Mouse (Mus musculus): ENCODE measurements around the gene Gm10491. TPM values are rescaled to one million over a fixed set of nuclear protein-coding genes. Genes with fewer than 3 reads are reported as not detected.
"Not testable (repeated sequence)": the region's sequence is repeated elsewhere in the genome, so short reads cannot be mapped to it uniquely, and the experiment has no call there.

Gm10491 gene
- polyA plus RNA-seq (2017; shearing (Covaris generic)), result not detected

DNA sequence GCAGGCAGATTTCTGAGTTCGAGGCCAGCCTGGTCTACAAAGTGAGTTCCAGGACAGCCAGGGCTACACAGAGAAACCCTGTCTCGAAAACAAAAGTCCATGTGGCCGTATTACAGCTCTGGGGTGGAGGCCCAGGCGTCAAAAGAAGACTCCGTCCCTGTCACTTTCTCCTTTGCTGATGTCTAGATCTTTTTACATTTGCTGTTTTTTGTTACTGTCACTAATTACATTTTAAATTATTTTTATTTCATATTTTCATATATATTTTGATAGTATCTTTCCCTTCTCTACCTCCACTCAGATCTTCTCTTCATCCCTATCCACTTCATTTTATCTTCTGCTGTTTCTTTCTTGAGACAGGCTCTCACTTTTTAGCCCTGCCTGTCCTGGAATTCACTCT is at the start of gene Gm10491:
Gene Gm10491 (minus strand): TSS at position 101 of the 400 bp plus-strand sequence.
- no peak for ATAC-seq

DNA sequence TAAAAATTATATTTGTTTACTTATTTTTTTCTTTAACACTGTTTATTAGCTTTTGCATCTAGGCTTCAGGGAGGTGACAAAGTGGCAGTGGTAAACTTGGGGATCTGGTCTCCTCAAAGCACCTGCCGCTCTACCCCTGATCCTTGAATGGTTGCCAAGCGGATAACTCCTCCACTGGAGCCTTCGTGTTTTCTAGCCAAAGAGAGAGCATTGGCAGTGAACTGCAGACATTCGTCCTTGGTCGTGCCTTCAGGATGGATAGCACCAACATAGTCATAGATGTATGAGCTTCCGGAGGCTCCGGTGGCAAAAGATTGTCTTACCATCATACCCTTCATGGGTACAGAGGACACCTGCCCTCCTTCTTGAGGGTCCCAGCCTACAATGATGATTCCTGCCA is 42.5 kb upstream of the Gm10491 start:
- no peak for ATAC-seq

DNA sequence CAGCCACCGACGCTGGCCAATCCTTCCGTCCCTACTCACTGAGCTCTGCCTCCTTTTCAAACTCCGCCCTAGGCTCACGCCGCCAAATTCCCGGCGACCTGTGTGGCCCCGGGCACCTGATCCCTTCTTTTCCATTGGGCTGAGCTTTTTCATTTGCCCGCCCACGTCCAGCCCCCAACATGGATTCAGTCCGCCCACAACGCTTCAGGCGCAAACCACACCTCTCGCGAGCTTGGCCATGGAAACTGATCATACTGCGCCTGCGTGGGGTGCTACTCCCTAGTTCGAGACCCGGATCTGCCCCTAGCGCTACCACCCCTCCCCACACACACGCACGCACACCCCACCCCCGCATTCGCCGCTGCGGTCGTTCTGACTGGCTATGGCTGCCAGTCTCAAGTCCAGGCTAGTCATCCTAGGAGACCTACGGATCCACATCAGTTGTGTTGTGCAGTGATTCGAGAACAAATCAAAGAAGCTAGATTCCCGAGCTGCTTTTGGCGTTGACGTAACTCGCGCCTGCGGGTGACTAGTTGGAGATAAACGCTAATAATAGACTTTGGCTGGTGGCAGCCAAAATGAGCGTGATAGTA is 40.4 kb upstream of the Gm10491 start:
- peak; percentile 92 for ATAC-seq

DNA sequence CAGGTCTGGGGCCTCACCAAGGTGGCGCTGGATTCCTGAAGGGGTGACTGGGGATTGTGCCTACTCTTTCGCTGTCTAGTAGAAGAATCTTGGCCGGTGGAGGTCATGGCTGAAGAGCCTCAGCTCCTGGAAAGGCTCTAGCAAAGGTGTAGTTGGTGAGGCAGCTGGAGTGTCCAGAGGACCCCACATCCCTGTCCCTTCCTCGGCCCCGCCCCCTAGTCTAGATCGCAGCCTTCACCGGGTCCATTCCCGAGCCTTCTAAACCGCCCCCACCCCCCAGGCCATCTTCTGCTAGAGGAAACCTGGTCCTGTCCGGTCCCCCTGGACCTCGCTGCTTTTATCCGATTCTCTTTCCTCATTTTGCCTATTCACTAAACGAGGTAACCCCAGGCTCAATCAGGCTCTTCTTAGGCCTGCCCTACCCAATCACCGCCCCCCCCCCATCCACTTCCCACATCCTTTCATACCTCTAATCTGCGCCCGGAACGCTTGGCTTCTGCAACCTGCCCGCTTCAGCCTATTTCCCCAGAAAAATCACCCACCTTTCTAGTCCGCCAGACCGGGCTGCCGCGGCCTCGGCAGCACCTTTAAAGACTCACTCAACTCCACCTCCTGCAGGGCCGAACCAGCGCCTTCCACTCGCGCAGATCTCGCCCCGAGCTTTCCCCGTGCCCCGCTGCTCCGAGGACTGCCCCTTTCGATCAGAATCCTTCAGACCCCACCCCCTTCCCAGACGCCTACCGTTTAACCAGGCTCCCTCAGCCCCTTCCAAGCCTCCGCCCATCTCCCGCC is 39.7 kb upstream of the Gm10491 start, which contains the start of gene Hdac6:
Gene Hdac6 (minus strand): TSS at position 782 of the 792 bp plus-strand sequence.
- ATAC-seq, result peak; percentile 13

- no peak for ATAC-seq
Measured at GRCm38 (mm10) chrX:7945618-7946017, 38.0 kb upstream of the Gm10491 start.

- ATAC-seq, result no peak
Measured at GRCm38 (mm10) chrX:7937667-7938066, 30.0 kb upstream of the Gm10491 start.

- ATAC-seq, result no peak
Measured at GRCm38 (mm10) chrX:7936874-7937273, 29.2 kb upstream of the Gm10491 start.

DNA sequence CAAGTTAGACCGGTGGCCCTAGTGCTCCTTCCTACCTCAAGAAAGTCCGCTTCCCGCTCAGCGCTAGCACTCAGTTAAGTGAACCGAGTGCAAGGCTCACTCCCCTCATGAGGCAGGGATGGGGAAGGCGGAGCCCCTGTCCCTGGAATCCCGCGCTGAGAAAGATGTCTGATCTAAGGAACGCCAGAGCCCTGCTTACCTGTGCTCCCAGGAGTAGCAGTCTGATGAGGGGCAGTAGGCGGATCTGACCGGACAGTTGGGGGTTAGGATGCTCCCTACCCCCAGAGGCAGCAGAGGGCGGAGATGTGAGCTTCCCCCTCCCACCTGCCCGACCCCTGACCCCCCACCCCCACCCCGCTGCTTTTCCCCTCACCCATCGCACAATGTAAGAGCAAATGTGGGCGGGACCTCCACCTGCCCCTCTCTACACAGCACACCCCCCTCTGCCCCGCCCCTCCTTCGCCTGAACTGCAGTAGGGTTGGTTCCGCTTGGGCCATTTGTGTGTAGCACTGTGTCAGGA is 20.7 kb upstream of the Gm10491 start, which contains the start of gene Eras:
Gene Eras (minus strand): TSS at position 338 of the 521 bp plus-strand sequence.
- ATAC-seq, result no peak

DNA sequence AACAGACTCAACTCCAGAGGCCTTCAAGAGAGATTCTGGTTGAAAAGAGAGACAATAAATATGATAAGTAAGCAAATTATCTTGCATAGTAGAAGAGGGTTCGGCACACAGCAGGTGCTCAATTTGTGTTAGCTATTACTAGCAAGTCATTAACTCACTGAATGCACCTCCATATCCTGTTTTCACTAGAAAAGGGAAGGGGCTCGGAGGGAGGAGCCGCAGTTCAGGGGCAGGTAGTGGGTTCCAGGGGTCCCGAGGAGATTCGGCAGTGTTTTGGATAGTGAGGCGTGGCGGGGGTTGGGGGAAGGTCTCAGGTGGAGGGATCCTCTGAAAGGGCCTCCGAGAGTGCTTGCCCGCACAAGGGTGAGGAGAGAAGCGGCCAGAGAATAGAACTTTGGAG is 19.5 kb upstream of the Gm10491 start:
- ATAC-seq, result no peak

DNA sequence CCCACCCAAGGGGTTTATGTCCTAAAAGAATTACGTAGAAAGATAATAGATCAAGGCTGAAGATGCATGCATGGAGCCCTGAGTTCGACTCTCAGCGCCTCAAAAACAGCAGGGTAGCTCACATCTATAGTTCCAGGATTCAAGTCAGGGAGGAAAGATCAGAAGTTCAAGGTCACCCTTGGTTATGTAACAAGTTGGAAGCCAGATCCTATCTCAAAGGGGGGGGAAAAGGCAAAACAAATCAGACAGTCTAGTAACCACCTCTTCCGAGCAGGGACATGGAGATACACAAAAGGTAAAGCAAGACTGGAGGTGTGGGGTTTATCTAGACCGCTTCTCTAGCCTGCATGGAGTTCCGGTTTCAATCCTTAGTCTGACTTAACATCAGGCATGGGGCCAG is 18.6 kb upstream of the Gm10491 start:
- ATAC-seq, result no peak

DNA sequence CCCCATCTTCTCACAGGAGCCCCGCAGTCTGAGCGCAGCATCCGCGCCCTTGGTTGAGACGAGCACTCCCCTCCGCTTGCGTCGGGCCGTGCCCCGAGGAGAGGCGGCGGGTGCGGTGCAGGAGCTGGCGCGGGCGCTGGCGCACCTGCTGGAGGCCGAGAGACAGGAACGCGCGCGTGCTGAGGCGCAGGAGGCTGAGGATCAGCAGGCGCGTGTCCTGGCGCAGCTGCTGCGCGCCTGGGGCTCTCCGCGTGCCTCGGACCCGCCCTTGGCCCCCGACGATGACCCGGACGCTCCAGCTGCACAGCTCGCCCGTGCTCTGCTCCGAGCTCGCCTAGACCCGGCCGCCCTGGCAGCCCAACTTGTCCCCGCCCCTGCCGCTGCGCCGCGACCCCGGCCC is 14.4 kb upstream of the Gm10491 start:
- ATAC-seq, result no peak

GRCm38 (mm10) chrX:7919601-7920383 is 12.2 kb upstream of the Gm10491 start, which contains the start of gene Pcsk1n:
Gene Pcsk1n (plus strand): TSS chrX:7919822.
- no peak for ATAC-seq

DNA sequence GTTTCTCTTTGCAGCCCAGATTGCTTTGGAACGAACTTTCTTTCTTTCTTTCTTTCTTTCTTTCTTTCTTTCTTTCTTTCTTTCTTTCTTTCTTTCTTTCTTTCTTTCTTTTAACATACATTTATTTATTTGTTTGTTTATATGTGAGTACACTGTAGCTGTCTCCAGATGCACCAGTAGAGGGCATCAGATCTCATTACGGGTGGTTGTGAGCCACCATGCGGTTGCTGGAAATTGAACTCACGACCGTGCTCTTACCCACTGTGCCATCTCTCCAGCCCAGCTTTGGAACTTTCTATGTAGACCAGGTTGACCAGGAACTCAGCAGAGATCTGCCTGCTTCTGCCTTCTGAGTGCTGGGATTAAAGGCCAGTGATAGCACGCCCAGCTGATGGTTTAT is 10.3 kb upstream of the Gm10491 start:
- ATAC-seq, result not testable (repeated sequence)

DNA sequence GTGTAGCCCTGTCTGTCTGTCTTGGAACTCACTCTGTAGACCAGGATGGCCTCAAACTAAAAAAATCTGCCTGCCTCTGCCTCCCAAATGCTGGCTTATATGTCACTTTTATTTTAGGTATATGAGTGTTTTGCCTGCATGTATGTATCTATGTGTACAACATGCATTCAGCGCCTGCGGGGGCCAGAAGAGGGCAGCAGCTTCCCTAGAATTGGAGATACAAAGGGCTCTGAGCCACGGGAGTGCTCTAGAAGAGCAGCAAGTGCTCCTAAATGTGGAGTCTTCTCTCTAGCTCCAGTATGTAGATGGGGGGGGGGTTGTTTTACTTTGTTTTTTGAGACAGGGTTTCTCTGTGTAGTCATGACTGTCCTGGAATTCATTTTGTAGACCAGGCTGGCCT is 8.0 kb upstream of the Gm10491 start:
- ATAC-seq, result not testable (repeated sequence)

- no peak for ATAC-seq
Measured at GRCm38 (mm10) chrX:7910473-7910872, 2.8 kb upstream of the Gm10491 start.

- not testable (repeated sequence) for ATAC-seq
Measured at GRCm38 (mm10) chrX:7909242-7909641, 1.6 kb upstream of the Gm10491 start, which contains the start of gene Gm10490. Gene Gm10490 (plus strand): TSS chrX:7909542.

- ATAC-seq, result no peak
Measured at GRCm38 (mm10) chrX:7904441-7904840, 3.2 kb downstream of the Gm10491 start.

GRCm38 (mm10) chrX:7898880-7899874 is 8.5 kb downstream of the Gm10491 start, which contains the start of the genes Pqbp1 and Timm17b:
Gene Pqbp1 (minus strand): TSS chrX:7899269.
Gene Timm17b (plus strand): TSS chrX:7899357.
- peak; percentile 96 for ATAC-seq

- ATAC-seq, result no peak
Measured at GRCm38 (mm10) chrX:7898211-7898610, 9.4 kb downstream of the Gm10491 start.

DNA sequence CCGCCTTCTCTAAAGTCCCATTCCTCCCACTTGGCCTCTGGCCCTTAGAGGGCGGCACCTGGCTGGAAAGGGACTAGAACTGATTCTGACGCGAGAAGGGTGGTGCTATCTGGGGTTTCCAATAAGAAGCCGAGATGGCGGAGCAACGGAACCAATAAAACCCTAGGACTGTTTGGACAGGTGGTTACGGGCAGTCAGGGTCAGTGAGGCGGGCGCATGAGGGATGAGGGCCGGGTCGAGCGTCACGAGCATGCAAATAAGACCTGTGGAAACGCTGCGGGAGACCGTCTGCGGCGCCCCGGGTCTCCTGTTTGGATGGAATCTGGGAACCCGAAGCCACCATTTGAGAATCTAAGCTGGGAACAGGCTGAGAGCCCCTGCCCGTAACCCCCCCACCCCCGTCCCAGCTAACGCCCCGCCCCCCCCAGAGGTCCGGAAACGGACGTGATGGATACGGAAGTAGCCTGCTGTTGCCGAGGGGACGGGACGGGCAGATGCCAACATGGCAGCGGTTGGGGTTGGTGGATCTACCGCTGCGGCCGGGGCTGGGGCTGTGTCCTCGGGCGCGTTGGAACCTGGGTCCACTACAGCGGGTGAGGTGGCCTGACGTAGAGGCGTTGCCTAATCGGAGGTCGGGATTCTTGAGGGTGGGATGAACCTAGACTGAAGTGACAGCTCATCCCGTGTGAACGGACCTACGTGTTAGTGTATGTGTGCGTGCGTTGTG is 23.6 kb downstream of the Gm10491 start, which contains the start of gene Slc35a2:
Gene Slc35a2 (plus strand): TSS at position 188 of the 727 bp plus-strand sequence.
- peak; percentile 66 for ATAC-seq
